Mouse (Mus musculus): ENCODE results near the gene Cbr3. TPM values are rescaled to one million over a fixed set of nuclear protein-coding genes. Genes with fewer than 3 reads are reported as not detected.
A peak's percentile ranks its signal among the peaks of the same experiment; 100 is the strongest.

Cbr3 gene
- total and polyA plus RNA-seq, 3 experiments, result 7.8 to 10.8 (median 9.8) TPM

- Histone ChIP-seq H3K27me3 (replicated peaks) (no peaks in the 10 kb centered on the region), H3K36me3 (replicated peaks in 1 of 2; ENCODE audit: control insufficient read depth in 1 of 2, insufficient read depth in 1 of 2, low read length in 1 of 2) (no peaks in the 10 kb centered on the region), H3K9ac (ENCODE audit: insufficient read depth, low read depth) (no peak overlapping the region), H3K79me2 (replicated peaks; ENCODE audit: control insufficient read depth, extremely low read depth, insufficient read depth, poor library complexity, severe bottlenecking) (no peaks in the 10 kb centered on the region), H3K4me2 (ENCODE audit: insufficient read depth, low read depth, poor library complexity, severe bottlenecking) (no peak overlapping the region), H3K4me1 (ENCODE audit: control insufficient read depth in 1 of 2, insufficient read depth in 2 of 2) (peaks cover 9 to 11% of the 10 kb centered on the region in 2 experiments), H3K4me3 (replicated peaks in 1 of 3; ENCODE audit: low read depth in 2 of 3, low read length in 2 of 3, poor library complexity in 1 of 3) (no peak overlapping the region), H3K27ac (ENCODE audit: insufficient read depth, low read depth) (no peak overlapping the region), H3K9me3 (replicated peaks; ENCODE audit: low read length) (no peaks in the 10 kb centered on the region)
- dilution Hi-C loops (cut with MboI; ENCODE audit: extremely low pct_ligation_motif_present, extremely low pct_unique_long_range_greater_than_20kb, low sequenced_read_pairs), result no loop called here
- TF ChIP-seq POLR2AphosphoS2 (IDR thresholded peaks at IDR 0.05; ENCODE audit: low read depth, low read length) (no peak), JUND (conservative IDR thresholded peaks at IDR 0.05; ENCODE audit: low read depth, low read length) (no peak), ZNF384 (IDR thresholded peaks at IDR 0.05; ENCODE audit: low read depth, low read length) (no peak), SMC3 (IDR thresholded peaks at IDR 0.05; ENCODE audit: low read depth, low read length) (no peak), BHLHE40 (IDR thresholded peaks at IDR 0.05; ENCODE audit: low read depth, low read length) (no peak), MYC (IDR thresholded peaks at IDR 0.05; ENCODE audit: low read depth, low read length) (no peak)
- DNase-seq (ENCODE audit: extremely low read depth), result no peak
- in situ Hi-C loops (cut with MboI; ENCODE audit: low pct_ligation_motif_present, low pct_unique_long_range_greater_than_20kb, low sequenced_read_pairs), result loop anchor here (10.0 kb wide), 1 partner anchor 45 kb away; the partner anchor contains the start of gene Cbr3
Observed at GRCm38 (mm10) chr16:93729801-93730721, 47.0 kb downstream of the Cbr3 start.

GRCm38 (mm10) chr16:93731310-93731709 lies 48.3 kb downstream of the Cbr3 start:
- TF ChIP-seq USF2 (conservative IDR thresholded peaks at IDR 0.05; ENCODE audit: low read depth, low read length) (no peak), CTCF (conservative IDR thresholded peaks at IDR 0.05 in 1 of 2, IDR thresholded peaks at IDR 0.05 in 1 of 2; ENCODE audit: low read depth in 2 of 2, low read length in 2 of 2) (no peak)
- Histone ChIP-seq H3K4me3 (replicated peaks in 1 of 3; ENCODE audit: low read depth in 2 of 3, low read length in 2 of 3, poor library complexity in 1 of 3) (no peak overlapping the region), H3K9ac (ENCODE audit: insufficient read depth, low read depth) (no peak overlapping the region), H3K4me2 (ENCODE audit: insufficient read depth, low read depth, poor library complexity, severe bottlenecking) (no peak overlapping the region), H3K27me3 (replicated peaks) (no peaks in the 10 kb centered on the region), H3K27ac (ENCODE audit: insufficient read depth, low read depth) (no peak overlapping the region), H3K36me3 (replicated peaks in 1 of 2; ENCODE audit: control insufficient read depth in 1 of 2, insufficient read depth in 1 of 2, low read length in 1 of 2) (no peaks in the 10 kb centered on the region), H3K79me2 (replicated peaks; ENCODE audit: control insufficient read depth, extremely low read depth, insufficient read depth, poor library complexity, severe bottlenecking) (no peaks in the 10 kb centered on the region), H3K4me1 (ENCODE audit: control insufficient read depth in 1 of 2, insufficient read depth in 2 of 2) (peaks cover 9 to 11% of the 10 kb centered on the region in 2 experiments), H3K9me3 (replicated peaks; ENCODE audit: low read length) (no peaks in the 10 kb centered on the region)
- dilution Hi-C loops (cut with MboI; ENCODE audit: extremely low pct_ligation_motif_present, extremely low pct_unique_long_range_greater_than_20kb, low sequenced_read_pairs), result no loop called here
- peak; percentile 21 for DNase-seq (ENCODE audit: extremely low read depth)
- in situ Hi-C loops (cut with MboI; ENCODE audit: low pct_ligation_motif_present, low pct_unique_long_range_greater_than_20kb, low sequenced_read_pairs), result loop anchor here (10.0 kb wide), 1 partner anchor 47 kb away; the partner anchor contains the start of gene Cbr3

- in situ Hi-C loops (cut with MboI; ENCODE audit: low pct_ligation_motif_present, low pct_unique_long_range_greater_than_20kb, low sequenced_read_pairs), result loop anchor here (10.0 kb wide), 1 partner anchor 48 kb away; the partner anchor contains the start of gene Cbr3
- H3K9me3 ChIP-seq (replicated peaks; ENCODE audit: low read length), result no peaks in the 10 kb centered on the region
- no peak overlapping the region for H3K4me2 ChIP-seq (ENCODE audit: insufficient read depth, low read depth, poor library complexity, severe bottlenecking)
- no peak overlapping the region for H3K9ac ChIP-seq (ENCODE audit: insufficient read depth, low read depth)
- peaks cover 6 to 11% of the 10 kb centered on the region in 2 experiments for H3K4me1 ChIP-seq (ENCODE audit: control insufficient read depth in 1 of 2, insufficient read depth in 2 of 2)
- no peak overlapping the region for H3K27ac ChIP-seq (ENCODE audit: insufficient read depth, low read depth)
- H3K79me2 ChIP-seq (replicated peaks; ENCODE audit: control insufficient read depth, extremely low read depth, insufficient read depth, poor library complexity, severe bottlenecking), result no peaks in the 10 kb centered on the region
- H3K27me3 ChIP-seq (replicated peaks), result no peaks in the 10 kb centered on the region
- H3K36me3 ChIP-seq (replicated peaks in 1 of 2; ENCODE audit: control insufficient read depth in 1 of 2, insufficient read depth in 1 of 2, low read length in 1 of 2), result no peaks in the 10 kb centered on the region
- no peak overlapping the region for H3K4me3 ChIP-seq (replicated peaks in 1 of 3; ENCODE audit: low read depth in 2 of 3, low read length in 2 of 3, poor library complexity in 1 of 3)
- DNase-seq (ENCODE audit: extremely low read depth), result no peak
- TF ChIP-seq ZC3H11A (IDR thresholded peaks at IDR 0.05; ENCODE audit: low read depth, low read length) (no peak), TCF12 (IDR thresholded peaks at IDR 0.05; ENCODE audit: low read depth, low read length) (no peak), POLR2AphosphoS2 (IDR thresholded peaks at IDR 0.05; ENCODE audit: low read depth, low read length) (no peak), PAX5 (IDR thresholded peaks at IDR 0.05; ENCODE audit: low read length) (no peak), MYC (IDR thresholded peaks at IDR 0.05; ENCODE audit: low read depth, low read length) (no peak), GABPA (IDR thresholded peaks at IDR 0.05; ENCODE audit: insufficient replicate concordance, low read depth, low read length) (no peak), ETS1 (conservative IDR thresholded peaks at IDR 0.05; ENCODE audit: low read depth, low read length) (no peak), MAFK (IDR thresholded peaks at IDR 0.05; ENCODE audit: insufficient replicate concordance, low read length) (no peak), EP300 (IDR thresholded peaks at IDR 0.05; ENCODE audit: low read length) (no peak)
- dilution Hi-C loops (cut with MboI; ENCODE audit: extremely low pct_ligation_motif_present, extremely low pct_unique_long_range_greater_than_20kb, low sequenced_read_pairs), result no loop called here
Observed at GRCm38 (mm10) chr16:93732875-93733569, 50.0 kb downstream of the Cbr3 start.

Data from CH12.LX (cell line).